Mouse (Mus musculus) heart, adult 2 months (tissue): ENCODE results near the gene Nfkb2.

Source experiments
- CTCF ChIP-seq: fragments of 200-600 bp; IDR thresholded peaks from 2 replicates; pipeline ENCODE4 v1.8.1; 2022; ENCODE audit warnings: antibody characterized with exemption, mild to moderate bottlenecking, moderate library complexity
- POLR2A ChIP-seq: fragments of 200-500 bp; IDR thresholded peaks from 2 replicates; pipeline ENCODE4 v1.6.1; 2011; ENCODE audit warnings: mild to moderate bottlenecking, low read depth, low read length, control low read depth; ENCODE audit not compliant: insufficient read depth

- TF ChIP-seq POLR2A, result no peak
- TF ChIP-seq CTCF, result no peak
Measured at GRCm38 (mm10) chr19:46350168-46350932, 46.2 kb downstream of the Nfkb2 start, which contains the start of gene 2310034G01Rik.
